Mouse (Mus musculus): Measurements from ENCODE around the gene Polr2e. TPM values are rescaled to one million over a fixed set of nuclear protein-coding genes. Genes with fewer than 3 reads are reported as not detected.

Gene Polr2e
- polyA plus RNA-seq, 1 experiment from 2014 or later: 173 TPM

- 81% methylated on average over 20 of the region's 20 CpGs for WGBS
- H3K9ac ChIP-seq (replicated peaks): no peak overlapping the region
- peaks cover 7% of the 10 kb centered on the region for H3K4me1 ChIP-seq
- no peak overlapping the region for H3K27ac ChIP-seq (replicated peaks)
- H3K36me3 ChIP-seq: no peaks in the 10 kb centered on the region
- no peaks in the 10 kb centered on the region for H3K9me3 ChIP-seq
- no peak overlapping the region for H3K4me2 ChIP-seq (replicated peaks)
- ATAC-seq (ENCODE audit: low FRiP score, low read depth): no peak
- H3K27me3 ChIP-seq: no peaks in the 10 kb centered on the region
- H3K4me3 ChIP-seq: no peak overlapping the region
Observed at GRCm38 (mm10) chr10:80072623-80073489, 33.3 kb upstream of the Polr2e start.

DNA sequence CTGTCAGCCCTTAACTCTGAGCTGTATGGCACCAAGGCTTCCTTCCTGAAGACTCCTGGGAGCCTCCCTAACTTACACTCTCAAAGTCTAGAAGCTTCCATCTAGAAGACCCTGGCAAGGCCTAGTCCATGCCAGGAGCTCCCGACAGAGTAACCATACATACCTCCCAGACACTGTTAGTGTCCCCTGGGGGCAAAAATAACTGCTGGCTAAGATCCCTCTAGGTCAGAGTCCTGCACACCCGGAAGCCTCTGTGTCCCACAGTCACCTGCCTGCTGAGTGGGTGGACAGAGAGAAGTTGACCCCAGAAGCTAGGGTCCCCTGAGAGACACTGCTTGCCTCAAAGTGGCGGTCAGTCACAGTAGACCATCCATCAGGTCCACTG, 31.9 kb upstream of the Polr2e start:
- no peak for ATAC-seq (ENCODE audit: low FRiP score, low read depth)
- no peak overlapping the region; the same call in 1 of the 2 replicates for H3K9ac ChIP-seq (replicated peaks)

GRCm38 (mm10) chr10:80070837-80071515, 31.4 kb upstream of the Polr2e start:
- no peak overlapping the region for H3K4me2 ChIP-seq (replicated peaks)
- H3K27ac ChIP-seq (replicated peaks): 0 out of 2 replicates have a peak overlapping the region, but pooled peaks have one; percentile 25
- WGBS: 76% methylated on average over 9 of the region's 9 CpGs
- H3K36me3 ChIP-seq: no peaks in the 10 kb centered on the region
- H3K27me3 ChIP-seq: no peaks in the 10 kb centered on the region
- peaks cover 7% of the 10 kb centered on the region for H3K4me1 ChIP-seq
- H3K9me3 ChIP-seq: no peaks in the 10 kb centered on the region
- ATAC-seq (ENCODE audit: low FRiP score, low read depth): no peak
- H3K9ac ChIP-seq (replicated peaks): no peak overlapping the region; the same call in 1 of the 2 replicates
- no peak overlapping the region for H3K4me3 ChIP-seq

More for the DNA sequence above, 31.9 kb upstream of the Polr2e start:
- WGBS: 93% methylated on average over 3 of the region's 3 CpGs
- Histone ChIP-seq H3K27me3 (no peaks in the 10 kb centered on the region), H3K4me3 (no peak overlapping the region), H3K27ac (replicated peaks) (0 out of 2 replicates have a peak overlapping the region, but pooled peaks have one; percentile 25), H3K4me2 (replicated peaks) (no peak overlapping the region), H3K4me1 (peaks cover 7% of the 10 kb centered on the region), H3K36me3 (no peaks in the 10 kb centered on the region), H3K9me3 (no peaks in the 10 kb centered on the region)

DNA sequence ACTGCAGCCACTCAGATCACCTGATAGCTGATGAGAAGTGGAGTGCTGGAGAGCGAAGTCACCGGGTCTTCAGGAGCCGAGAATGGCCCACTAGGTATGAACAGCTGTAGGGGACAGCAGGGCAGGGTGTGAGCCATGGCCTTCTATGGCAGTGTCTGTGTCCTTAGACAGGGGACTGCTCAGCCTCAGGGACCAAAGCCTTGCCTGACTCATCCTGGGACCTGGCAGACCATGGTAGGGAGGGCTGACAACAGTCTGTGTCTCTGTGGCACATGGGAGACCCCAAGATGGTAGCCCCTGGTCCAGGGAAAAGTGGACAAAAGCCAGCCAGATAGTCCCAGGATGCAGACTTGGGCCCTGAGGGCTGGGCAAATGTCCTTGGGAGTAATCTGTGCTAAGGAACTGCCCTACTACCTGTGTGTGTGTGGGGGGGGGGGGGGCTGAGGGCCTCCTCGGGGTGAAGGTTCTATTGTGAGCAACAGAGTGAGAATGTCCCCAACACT, 30.4 kb upstream of the Polr2e start:
- Histone ChIP-seq H3K4me1 (0 out of 2 replicates have a peak, but pooled peaks cover under 1% of the 10 kb centered on the region), H3K4me3 (no peak overlapping the region), H3K4me2 (replicated peaks) (no peak overlapping the region), H3K27me3 (no peaks in the 10 kb centered on the region), H3K36me3 (peaks cover 4% of the 10 kb centered on the region; the same call in 1 of the 2 replicates), H3K9ac (replicated peaks) (0 out of 2 replicates have a peak overlapping the region, but pooled peaks have one; percentile 15), H3K9me3 (no peaks in the 10 kb centered on the region), H3K27ac (replicated peaks) (no peak overlapping the region)
- 94% methylated on average over 4 of the region's 4 CpGs for WGBS
- ATAC-seq (ENCODE audit: low FRiP score, low read depth): no peak

DNA sequence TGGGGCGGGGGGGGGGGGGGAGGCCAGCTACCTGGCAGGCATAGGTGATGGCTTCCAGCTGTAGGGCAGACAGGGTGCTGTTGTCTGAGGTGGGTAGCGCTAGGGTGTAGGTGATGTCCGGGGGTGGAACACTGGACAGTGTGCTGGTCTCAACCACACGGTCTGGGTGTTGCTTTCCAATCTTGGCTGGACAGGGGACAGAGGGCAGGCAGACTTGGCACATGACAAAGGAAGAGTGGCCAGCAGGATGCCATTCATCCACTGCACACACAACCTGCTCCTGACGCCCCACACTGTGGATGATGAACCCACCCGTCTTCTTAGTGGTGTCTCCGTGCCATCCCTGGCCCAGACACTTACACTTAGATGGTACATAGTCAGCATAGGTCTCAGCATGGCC, 29.7 kb upstream of the Polr2e start:
- WGBS: 91% methylated on average over 6 of the region's 7 CpGs
- ATAC-seq (ENCODE audit: low FRiP score, low read depth): no peak
- H3K36me3 ChIP-seq: peaks cover 6% of the 10 kb centered on the region; the same call in 1 of the 2 replicates

GRCm38 (mm10) chr10:80063877-80064650, 24.5 kb upstream of the Polr2e start:
- Histone ChIP-seq H3K4me2 (replicated peaks) (no peak overlapping the region), H3K9me3 (no peaks in the 10 kb centered on the region), H3K9ac (replicated peaks) (0 out of 2 replicates have a peak overlapping the region, but pooled peaks have one; percentile 7), H3K36me3 (peaks cover 57% of the 10 kb centered on the region), H3K4me3 (no peak overlapping the region), H3K4me1 (no peaks in the 10 kb centered on the region), H3K27ac (replicated peaks) (no peak overlapping the region), H3K27me3 (no peaks in the 10 kb centered on the region)
- no peak for ATAC-seq (ENCODE audit: low FRiP score, low read depth)
- WGBS: 77% methylated on average over 23 of the region's 23 CpGs

More for the DNA sequence above, 29.7 kb upstream of the Polr2e start:
- Histone ChIP-seq H3K9ac (replicated peaks) (no peak overlapping the region), H3K27me3 (no peaks in the 10 kb centered on the region), H3K4me1 (no peaks in the 10 kb centered on the region), H3K4me3 (no peak overlapping the region), H3K4me2 (replicated peaks) (no peak overlapping the region), H3K9me3 (no peaks in the 10 kb centered on the region), H3K27ac (replicated peaks) (no peak overlapping the region)

DNA sequence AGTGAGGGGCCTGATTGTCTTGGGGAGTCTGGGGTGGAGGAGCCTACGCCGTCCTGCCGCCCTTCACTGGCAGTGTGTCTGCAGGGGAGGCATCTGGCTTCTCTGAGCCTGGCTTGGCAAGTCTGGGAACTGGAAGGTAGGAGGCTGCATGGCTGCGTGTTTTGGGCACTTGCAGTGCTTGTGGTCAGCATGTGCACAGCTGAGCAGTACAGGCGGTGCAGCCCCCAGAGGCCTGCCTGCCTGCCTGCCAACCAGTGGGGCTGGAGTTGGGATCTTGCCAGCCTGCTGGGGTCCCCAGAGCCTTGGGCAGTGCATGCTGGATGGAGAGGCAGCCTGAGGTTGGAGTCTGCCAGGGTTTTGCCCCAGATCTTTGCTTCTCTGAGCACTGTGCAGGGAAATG, 23.5 kb upstream of the Polr2e start:
- 89% methylated on average over 5 of the region's 5 CpGs for WGBS
- no peak overlapping the region for H3K27ac ChIP-seq (replicated peaks)
- no peak overlapping the region for H3K9ac ChIP-seq (replicated peaks)
- H3K27me3 ChIP-seq: no peaks in the 10 kb centered on the region
- H3K4me2 ChIP-seq (replicated peaks): no peak overlapping the region
- H3K36me3 ChIP-seq: peaks cover 64% of the 10 kb centered on the region
- H3K9me3 ChIP-seq: no peaks in the 10 kb centered on the region
- H3K4me3 ChIP-seq: no peak overlapping the region
- ATAC-seq (ENCODE audit: low FRiP score, low read depth): no peak
- no peaks in the 10 kb centered on the region for H3K4me1 ChIP-seq

- 0 out of 2 replicates have a peak overlapping the region, but pooled peaks have one; percentile 34 for H3K9ac ChIP-seq (replicated peaks)
- no peak for ATAC-seq (ENCODE audit: low FRiP score, low read depth)
- H3K27ac ChIP-seq (replicated peaks): no peak overlapping the region; the same call in 1 of the 2 replicates
- no peaks in the 10 kb centered on the region for H3K27me3 ChIP-seq
- no peak overlapping the region for H3K4me3 ChIP-seq
- H3K4me1 ChIP-seq: peaks cover 18% of the 10 kb centered on the region
- H3K36me3 ChIP-seq: peaks cover 71% of the 10 kb centered on the region
- WGBS: 82% methylated on average over 30 of the region's 30 CpGs
- H3K4me2 ChIP-seq (replicated peaks): no peak overlapping the region
- no peaks in the 10 kb centered on the region for H3K9me3 ChIP-seq
Observed at GRCm38 (mm10) chr10:80057683-80058326, 18.2 kb upstream of the Polr2e start.

DNA sequence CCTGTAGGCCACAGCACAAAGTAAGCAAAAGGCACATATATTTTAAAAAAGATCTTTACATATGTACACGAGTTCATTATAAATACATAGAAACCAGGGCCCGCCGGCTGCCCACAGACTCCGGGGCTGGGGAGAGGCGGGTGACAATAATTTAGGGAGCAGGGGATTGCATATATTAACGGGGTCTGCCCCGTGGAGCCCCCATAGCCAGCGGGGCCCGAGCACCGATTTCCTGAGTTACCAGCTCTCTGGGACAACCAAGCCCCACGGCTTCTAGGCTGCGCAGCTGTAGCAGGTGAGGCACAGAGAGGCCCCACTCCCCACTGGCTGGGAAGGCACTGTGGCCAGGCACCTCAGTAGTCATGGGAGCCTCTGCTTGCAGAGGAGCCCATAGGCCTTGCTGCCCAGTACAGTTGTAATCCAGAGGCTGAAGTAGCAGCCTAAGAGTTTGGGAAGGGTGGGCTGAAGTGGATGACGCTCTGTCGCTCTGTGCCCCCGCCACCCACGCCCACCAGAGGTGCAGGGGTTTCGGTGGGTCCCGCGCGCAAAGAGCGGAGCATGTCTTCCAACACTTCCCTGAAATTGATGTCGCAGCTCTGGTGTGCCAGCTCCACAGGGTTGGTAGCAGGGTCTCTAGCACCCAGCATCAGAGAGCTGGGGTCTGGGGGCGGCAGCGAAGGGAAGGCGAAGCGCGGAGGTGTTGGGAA, 17.5 kb upstream of the Polr2e start:
- H3K36me3 ChIP-seq: peaks cover 64% of the 10 kb centered on the region
- H3K27ac ChIP-seq (replicated peaks): no peak overlapping the region
- H3K9me3 ChIP-seq: no peaks in the 10 kb centered on the region
- no peak for ATAC-seq (ENCODE audit: low FRiP score, low read depth)
- no peak overlapping the region for H3K4me2 ChIP-seq (replicated peaks)
- H3K9ac ChIP-seq (replicated peaks): no peak overlapping the region
- H3K4me1 ChIP-seq: peaks cover 19% of the 10 kb centered on the region
- H3K27me3 ChIP-seq: no peaks in the 10 kb centered on the region
- 90% methylated on average over 27 of the region's 27 CpGs for WGBS
- H3K4me3 ChIP-seq: no peak overlapping the region

GRCm38 (mm10) chr10:80056506-80056905, 16.9 kb upstream of the Polr2e start:
- Histone ChIP-seq H3K4me3 (no peak overlapping the region), H3K9me3 (no peaks in the 10 kb centered on the region), H3K27me3 (no peaks in the 10 kb centered on the region), H3K4me2 (replicated peaks) (no peak overlapping the region), H3K9ac (replicated peaks) (no peak overlapping the region), H3K4me1 (peaks cover 21% of the 10 kb centered on the region), H3K27ac (replicated peaks) (no peak overlapping the region), H3K36me3 (peaks cover 58% of the 10 kb centered on the region)
- no peak for ATAC-seq (ENCODE audit: low FRiP score, low read depth)
- 88% methylated on average over 4 of the region's 4 CpGs for WGBS

Data from midbrain, embryonic 12.5 days (tissue).